Mouse (Mus musculus) bone marrow, adult 2 months (tissue): ENCODE measurements around the gene Npy. TPM values are rescaled to one million over a fixed set of nuclear protein-coding genes. Genes with fewer than 3 reads are reported as not detected.

Experiments
- H3K27ac ChIP-seq: fragments of 200-500 bp; 2 replicates; pipeline ENCODE4 v1.5.1; 2012; ENCODE audit warnings: low read depth, mild to moderate bottlenecking, control low read depth, inconsistent platforms, low read length; ENCODE audit not compliant: control insufficient read depth, poor library complexity, insufficient read depth
- H3K4me1 ChIP-seq: fragments of 200-500 bp; 2 replicates; pipeline ENCODE4 v1.6.1; 2011; ENCODE audit warnings: low read length; ENCODE audit not compliant: control insufficient read depth, insufficient read depth
- H3K4me3 ChIP-seq: fragments of 200-500 bp; replicated peaks from 2 replicates; pipeline ENCODE3; 2011; ENCODE audit warnings: mild to moderate bottlenecking, low read depth, low read length, control low read depth; ENCODE audit not compliant: control insufficient read depth
- CTCF ChIP-seq: fragments of 200-500 bp; IDR thresholded peaks from 2 replicates; pipeline ENCODE4 v1.5.1; 2011; ENCODE audit warnings: low read length, control low read depth; ENCODE audit not compliant: control insufficient read depth, insufficient read depth
- POLR2A ChIP-seq: fragments of 200-500 bp; IDR thresholded peaks from 2 replicates; pipeline ENCODE4 v1.6.1; 2011; ENCODE audit warnings: low read depth, mild to moderate bottlenecking, control low read depth, low read length, borderline replicate concordance; ENCODE audit not compliant: control insufficient read depth
- WGBS: fragments of 180-500 bp; shearing (Covaris S2); methylation state at CpG from one replicate; pipeline ENCODE4 v1.1.7; 2018; 5-methylcytosine and 5-hydroxymethylcytosine counted together
- polyA plus RNA-seq: library from polyadenylated mRNA; stranded (reverse); fragments of >200 nt; gene quantifications from 2 replicates; pipeline ENCODE4 v1.2.4, GENCODE M21; 2011; ENCODE audit warnings: low replicate concordance; ENCODE audit not compliant: missing spikeins, insufficient read depth, insufficient read length

Npy gene
- polyA plus RNA-seq, 1 experiment = not detected

DNA sequence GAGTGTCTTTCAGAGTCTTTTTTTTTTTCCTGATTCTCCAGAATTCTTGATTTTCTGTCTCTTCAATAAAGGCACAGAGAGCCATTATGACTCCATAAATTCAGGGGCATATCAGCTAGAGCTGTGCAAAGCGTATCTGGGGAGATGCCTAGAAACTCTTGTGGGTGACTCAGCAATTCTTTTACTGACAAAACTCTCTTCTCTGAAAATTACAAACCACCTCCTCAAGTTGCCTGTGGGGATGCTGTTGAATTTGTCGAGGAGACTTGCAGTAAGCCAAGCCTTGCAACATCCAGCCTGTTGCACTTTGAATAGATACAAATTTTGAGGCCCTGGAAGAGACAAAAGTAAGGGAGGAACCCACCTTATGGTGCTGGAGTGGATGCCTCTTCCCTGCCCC is 34.3 kb downstream of the Npy start:
- Histone ChIP-seq H3K27ac (no peak overlapping the region), H3K4me1 (no peaks in the 10 kb centered on the region), H3K4me3 (no peak overlapping the region)
- no peak for TF ChIP-seq POLR2A
- 22% methylated on average over 2 of the region's 2 CpGs for WGBS

DNA sequence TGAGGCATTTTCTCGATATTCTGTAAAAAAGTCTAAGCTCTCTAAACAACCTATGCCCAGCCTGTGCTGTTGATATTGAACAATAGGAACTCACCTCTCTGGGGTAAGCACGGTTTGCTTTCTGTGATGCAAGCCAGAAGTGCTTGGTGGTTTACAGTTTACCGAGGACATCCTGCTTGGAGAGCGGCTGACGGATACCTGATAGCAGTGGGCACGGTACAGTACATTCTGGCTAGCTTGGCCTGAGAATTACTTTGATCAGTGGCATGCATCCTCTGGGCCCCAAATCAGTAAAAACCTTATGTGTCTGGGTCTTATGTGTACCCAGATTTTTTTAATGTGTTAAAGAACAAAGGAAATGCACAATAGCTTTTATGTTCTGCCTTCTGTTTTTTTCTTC is 45.1 kb downstream of the Npy start:
- no peak overlapping the region for H3K27ac ChIP-seq
- 22% methylated on average over 6 of the region's 6 CpGs for WGBS
- H3K4me3 ChIP-seq = no peak overlapping the region
- TF ChIP-seq POLR2A (no peak), CTCF (no peak)
- no peaks in the 10 kb centered on the region for H3K4me1 ChIP-seq

DNA sequence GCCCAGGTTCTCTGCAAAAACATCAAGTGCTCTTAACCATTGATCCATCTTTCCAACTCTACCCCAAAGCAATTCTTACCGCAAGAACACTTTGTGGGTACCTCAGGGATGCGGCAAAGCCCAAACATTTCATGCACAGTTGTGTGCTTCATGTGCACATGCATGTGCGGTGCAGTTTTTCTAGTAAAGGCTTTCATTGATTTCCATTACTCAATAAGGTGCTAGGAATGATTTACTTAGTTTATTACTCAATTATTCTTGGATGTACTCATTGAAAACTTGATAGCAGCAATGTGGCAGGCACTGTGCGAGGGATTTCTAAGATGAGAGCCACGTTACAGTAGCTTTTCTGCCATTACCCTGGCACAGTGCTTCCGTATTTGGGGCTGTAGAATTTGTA is 48.6 kb downstream of the Npy start:
- TF ChIP-seq POLR2A (no peak), CTCF (no peak)
- Histone ChIP-seq H3K4me1 (no peaks in the 10 kb centered on the region), H3K27ac (no peak overlapping the region), H3K4me3 (no peak overlapping the region)
- 83% methylated on average over 6 of the region's 6 CpGs for WGBS

DNA sequence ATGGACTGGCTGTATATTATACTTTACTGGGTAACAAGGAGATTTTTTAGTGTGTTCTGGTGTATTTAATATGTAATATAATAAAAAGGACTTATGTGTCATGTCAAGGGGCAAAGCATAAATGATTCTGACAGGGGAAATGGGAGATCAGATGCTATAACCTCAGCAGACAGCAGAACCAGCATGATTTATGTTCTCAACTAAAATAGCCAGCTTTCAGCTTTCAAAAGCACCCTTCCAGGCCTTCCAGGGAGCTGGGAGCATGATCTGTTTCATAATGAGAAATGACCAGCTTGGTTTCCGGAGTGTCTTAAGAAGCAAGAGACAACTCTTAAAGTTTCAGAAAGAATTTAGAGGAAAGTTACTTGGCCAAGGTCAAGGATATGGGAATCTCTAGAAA is 51.0 kb downstream of the Npy start:
- 81% methylated on average over 1 of the region's 1 CpGs for WGBS
- H3K27ac ChIP-seq = no peak overlapping the region
- no peaks in the 10 kb centered on the region for H3K4me1 ChIP-seq
- H3K4me3 ChIP-seq = no peak overlapping the region
- TF ChIP-seq CTCF = no peak
- TF ChIP-seq POLR2A = no peak

DNA sequence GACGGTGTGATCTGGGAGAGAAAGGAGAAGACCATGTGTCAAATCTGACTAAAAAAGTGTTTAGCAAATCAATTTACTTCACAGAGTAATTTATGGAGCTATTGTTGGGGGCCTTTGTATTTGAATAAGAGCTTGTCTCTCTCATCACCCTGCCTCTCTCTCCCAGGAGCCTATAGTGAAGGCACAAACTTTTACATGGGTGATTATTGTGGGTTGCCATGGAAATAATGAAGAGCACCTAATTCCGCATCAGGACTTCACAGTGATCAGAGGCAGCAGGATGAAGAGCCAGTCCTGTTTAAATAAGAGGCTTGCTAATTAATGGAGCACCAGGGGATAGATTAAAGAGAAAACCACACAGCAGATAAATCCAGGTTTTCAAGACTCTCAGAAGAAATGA is 52.6 kb downstream of the Npy start:
- Histone ChIP-seq H3K4me3 (no peak overlapping the region), H3K4me1 (no peaks in the 10 kb centered on the region), H3K27ac (no peak overlapping the region)
- no peak for TF ChIP-seq CTCF
- TF ChIP-seq POLR2A = no peak
- 81% methylated on average over 2 of the region's 2 CpGs for WGBS

DNA sequence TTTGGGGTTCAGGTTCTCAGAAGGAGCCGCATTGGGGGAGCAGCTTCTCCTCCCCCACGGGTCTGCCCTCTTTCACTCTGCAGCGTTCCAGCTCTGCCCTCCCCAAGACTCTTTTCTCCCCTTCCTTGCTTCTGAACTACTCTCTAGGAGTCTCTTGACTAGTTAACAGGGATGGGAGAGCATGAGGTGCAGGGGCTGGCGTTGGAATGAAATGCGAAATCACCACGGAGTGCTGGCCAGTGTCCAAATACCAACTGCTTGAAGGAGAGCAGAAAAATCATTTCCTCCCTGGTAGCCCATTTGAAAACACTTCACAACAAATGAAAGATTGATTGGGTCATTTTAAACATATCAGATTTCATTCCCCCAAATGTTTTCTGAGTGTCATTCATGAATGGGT is 53.3 kb downstream of the Npy start:
- Histone ChIP-seq H3K4me1 (no peaks in the 10 kb centered on the region), H3K4me3 (no peak overlapping the region), H3K27ac (no peak overlapping the region)
- TF ChIP-seq CTCF (no peak), POLR2A (no peak)
- whole genome bisulfite sequencing = 41% methylated on average over 6 of the region's 6 CpGs
